Mouse (Mus musculus) kidney, postnatal 14 days (tissue): ENCODE data around the gene Flt4.
"Not testable (repeated sequence)": the region's sequence is repeated elsewhere in the genome, so short reads cannot be mapped to it uniquely, and the experiment has no call there.

Experiments
- DNase-seq: peaks from one replicate; pipeline ENCODE4 v3.0.0; 2022; ENCODE audit warnings: mixed read lengths

Flt4 gene

DNA sequence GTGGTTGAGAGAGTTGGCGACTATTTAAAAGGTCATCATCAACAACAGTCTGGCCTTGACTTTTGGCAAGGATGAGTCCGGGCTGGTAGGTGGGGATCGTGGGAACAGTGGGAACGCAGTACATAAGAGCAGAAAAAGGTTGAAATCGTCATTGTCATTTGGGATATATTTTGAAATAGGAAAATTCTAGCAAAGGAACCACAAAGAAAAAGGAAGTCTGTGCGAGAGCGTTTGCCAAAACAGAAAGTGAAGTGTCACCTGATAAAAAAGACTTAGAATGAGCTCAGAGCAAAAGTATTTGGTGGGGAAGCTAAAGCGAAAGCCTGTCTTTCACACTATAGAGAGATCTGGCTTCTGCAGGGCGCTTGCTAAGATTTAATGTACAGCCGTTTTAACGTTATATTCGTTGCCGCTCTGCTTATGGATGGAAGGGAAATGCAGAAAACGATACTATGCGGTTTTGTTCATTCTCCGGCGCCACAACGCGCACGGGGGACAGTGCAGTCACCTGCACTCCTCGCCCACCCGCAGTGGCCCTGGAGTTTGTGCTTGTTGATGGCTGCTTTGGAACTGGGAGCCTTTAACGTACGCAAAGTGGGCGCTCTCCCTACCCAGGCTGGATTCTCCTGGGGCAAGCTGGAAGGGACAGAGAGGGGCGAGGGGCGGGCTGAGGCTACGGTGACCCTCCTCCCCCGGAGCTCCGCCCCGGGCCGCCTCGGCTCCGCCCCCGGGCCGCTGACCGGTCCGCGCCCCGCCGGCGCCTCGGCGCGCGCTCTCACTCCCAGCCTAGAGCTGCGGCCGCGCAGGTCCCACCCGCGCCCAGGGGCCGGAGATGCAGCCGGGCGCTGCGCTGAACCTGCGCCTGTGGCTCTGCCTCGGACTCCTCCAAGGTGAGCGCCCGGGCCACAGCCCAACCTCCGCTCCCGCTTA, at the start of gene Flt4:
Flt4 (plus strand) TSS at position 326 of the 930 bp plus-strand sequence.
- peak; percentile 65 for DNase-seq

DNA sequence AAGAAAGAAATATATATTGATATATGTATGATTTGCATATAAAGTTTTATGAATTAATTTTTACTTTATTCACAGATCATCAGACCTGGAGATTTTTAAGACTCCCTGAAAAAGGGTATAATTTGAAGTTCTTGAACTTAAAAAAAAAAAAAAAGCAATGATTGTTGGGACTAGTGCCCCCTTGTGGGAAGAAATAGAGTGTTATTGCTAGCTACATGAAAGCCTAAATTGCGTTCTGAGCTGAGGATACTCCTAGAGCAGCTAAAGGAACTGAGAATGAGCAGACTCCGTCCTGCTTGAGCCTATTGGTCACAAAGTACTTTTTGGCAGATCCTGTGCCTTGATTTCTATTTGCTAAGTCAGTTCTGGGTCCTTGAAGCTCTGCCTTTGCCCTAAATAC, 34.0 kb upstream of the Flt4 start:
- DNase-seq: not testable (repeated sequence)

DNA sequence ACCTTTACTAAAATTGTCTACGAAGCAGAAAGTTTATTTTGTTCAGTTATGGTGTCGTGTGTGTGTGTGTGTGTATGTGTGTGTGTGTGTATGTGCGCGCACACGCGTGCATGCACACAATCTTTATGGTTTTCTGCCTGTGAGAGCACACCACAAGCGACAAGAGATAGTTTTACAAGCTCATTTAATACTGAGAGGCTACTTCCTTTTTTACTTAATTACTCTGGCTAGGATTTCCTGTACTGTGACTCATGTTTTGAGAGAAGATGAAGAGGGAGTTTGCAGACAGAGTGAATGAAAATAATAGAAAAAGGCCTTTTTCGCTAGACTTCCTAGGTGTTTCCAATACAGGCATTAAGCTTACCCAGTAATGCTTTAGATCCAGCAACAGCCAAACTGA, 28.6 kb upstream of the Flt4 start:
- DNase-seq: not testable (repeated sequence)

DNA sequence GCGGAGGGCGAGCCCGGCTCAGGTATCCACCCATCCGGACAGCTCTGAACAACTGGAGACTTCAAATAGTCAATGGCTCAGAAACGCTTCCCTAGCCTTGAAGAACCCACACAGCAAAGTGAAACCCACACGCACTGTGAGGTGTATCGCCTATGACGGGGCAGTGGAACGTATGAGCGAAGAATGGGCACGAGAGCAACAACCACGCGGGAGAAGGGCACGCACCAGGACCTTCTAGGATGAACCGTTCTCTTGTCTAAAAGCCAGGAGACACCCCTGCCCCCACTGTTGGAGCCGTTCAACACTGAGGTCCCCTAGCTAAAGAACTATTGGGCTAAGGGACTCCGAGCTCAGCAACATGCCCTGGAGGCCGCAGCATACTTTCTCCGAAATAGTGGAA, 18.9 kb upstream of the Flt4 start:
- no peak for DNase-seq

DNA sequence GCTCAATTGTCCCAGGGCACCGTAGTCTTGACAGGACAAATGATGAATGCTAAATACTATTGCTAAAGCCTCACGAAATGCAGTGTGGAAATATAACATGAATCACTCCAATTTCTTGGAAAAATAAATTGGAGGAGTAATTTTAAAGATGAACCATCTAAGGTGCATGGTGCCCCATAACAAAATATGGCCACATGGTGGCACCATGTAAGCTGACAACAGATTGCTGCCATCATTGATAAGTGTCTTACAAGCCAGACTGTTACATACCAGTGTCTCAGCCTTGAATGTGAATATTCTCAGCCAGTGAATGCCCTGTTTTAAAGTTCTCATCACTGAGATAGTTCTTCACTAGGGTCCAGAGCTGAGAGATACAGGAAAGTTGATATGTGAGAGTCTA, 11.9 kb upstream of the Flt4 start:
- DNase-seq: not testable (repeated sequence)

DNA sequence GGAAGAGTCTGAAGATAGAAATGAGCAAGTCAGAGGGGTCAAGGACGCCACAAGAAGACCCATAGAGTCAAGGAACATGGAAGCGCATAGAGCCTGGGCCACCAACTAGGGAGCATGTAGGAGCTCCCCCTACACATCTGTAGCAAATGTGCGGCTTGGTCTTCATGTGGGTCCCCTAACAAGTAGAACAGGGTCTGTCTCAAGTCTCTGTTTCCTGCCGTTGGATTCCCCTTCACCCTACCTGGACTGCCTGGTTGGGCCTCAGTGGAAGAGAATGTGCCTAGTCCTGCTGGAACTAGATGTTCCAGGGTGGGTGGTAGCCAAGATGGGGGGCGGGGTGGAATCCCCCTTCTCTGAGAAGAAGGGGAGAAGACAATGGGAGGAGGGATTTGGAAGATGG, 757 bp upstream of the Flt4 start:
- DNase-seq: not testable (repeated sequence)

DNA sequence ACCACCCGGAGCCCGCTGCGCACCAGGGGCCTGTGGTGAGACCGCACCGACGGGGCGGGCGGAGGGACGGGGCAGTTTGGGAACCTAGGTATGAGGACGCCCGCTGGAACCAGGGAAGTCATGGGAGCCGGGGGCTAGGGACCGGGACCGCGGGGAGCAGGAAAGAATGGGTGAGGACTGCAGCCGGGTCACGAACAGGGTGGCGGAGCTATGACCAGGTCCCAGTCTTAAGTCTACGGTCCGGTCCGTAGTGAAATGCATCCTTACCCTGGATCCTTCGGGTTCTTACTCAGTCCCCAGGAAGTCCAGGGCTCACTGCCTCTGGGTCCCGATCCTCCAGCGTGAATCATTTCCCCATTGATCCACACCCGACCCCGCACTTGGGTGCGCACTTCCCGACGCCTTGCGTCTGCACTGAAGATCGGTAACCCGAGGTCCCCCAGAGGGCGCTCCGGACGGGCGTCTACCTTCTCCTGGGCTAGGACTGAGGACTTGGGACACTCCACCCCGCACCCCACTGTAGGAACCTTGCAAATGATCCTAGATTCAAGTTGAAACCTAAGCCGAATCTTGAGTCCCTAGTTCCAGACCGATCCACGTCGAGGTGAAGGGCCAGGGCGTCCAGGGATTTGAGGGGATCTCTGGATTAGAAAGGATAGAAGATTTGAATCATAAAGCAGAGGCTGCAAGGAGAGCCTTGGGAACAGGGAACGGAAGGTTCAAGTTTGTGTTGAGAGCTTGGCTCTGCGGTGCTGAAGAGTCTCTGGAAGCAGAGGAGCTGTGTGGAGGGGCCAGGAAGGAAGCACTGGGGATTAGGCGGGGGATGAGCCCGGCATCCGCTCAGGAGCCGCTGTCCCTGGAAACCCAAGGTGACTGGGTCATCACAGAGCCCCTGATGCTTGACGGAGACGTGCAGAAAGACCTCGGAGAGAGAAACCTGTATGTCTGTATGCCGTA, 1.1 kb downstream of the Flt4 start:
- peak; percentile 54 for DNase-seq

DNA sequence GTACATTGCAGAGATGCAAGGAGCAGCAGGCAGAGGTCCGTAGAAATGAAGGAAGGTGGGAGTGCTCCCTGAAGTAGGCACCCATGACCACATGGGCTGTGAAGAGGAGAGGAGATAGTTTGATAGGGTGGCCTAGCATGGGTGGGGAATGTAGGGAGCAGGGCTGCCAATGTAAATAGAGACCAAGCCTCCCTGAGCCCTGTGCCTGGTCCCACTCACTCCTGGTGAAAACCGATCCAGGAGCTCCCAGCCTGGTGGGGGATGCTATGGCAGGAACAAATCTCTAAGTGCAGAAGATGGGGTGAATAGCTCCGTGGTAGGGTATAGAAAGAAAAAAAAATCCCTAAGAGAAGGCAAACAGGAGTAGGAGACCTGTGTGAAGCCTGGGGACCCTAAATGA, 2.3 kb downstream of the Flt4 start:
- not testable (repeated sequence) for DNase-seq

DNA sequence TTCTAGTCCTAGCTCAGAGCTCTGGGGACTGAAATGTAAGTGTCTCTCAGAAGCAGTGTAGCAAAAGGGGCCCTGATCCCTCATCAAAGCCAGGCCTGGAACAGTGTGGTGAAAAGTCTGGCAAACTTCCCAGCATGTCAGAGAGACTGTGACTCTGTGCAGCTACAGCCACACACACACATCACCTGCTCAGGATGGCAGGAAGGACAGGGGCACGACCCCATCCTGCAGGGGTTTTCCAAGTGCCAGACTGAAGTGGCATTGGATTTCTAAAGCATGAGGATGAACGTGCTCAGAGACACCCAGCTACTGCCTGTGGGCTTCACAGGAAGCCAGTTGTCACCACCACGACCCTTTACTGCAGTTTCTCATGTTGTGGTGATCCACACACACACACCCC, 3.1 kb downstream of the Flt4 start:
- peak; percentile 30 for DNase-seq

DNA sequence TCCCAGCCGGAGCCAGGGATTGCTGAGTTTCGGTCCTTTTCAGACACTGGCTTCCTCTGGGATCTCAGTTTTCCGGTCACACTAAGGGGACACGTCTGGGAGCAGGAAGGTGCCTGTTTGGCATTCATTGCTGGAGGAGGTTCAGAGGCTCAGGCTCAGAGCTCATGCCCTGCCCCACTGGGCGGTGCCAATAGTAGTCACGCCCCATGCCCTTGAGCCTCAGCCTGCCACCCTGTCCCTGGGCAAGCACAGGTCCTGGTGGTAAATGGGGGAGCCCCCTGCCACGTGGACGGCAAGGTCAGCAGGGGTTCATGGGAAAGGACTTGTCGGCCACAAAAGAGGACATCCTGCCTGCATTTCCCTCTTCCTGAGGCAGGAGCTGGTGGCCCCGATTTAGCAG, 4.3 kb downstream of the Flt4 start:
- peak; percentile 67 for DNase-seq

DNA sequence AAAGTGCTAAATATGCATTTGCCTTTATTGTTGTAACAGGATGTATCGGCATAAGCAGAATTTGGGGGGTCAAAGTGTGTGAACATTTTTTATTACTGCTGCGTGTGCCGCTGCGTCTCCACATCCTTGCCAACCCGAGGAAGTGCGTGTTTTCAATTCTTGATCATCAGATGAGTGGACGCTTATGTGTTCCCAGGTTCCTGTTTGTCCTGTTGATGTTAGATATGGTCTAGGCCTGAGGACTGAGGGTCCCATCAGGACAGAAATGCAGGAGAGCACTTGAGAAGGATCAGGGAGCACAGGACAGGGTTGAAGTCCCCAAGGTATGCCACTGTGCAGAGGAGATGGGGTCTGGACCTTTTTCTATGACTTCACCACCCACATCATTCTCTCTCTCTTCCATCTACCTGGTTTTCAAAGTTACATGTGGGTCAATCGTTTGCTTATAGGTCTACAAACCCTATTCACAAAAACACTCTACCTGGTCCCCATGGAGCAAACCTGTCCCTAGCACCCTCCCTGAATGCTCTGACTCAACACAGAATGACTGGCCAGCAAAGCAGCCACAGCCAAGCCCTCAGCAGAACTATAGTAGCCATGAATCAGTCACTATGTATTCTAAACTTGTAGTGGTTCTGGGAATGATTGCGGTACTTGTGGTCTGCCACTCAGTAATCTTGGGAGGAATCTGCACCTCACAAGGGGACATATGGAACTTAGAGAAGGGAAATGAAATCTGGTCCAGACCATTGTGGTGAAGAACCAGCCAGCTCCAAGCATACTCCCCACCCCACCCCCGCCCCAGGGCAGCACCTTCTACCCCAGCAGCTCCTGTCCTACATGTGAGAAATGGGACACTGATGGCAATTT, 7.0 kb downstream of the Flt4 start:
- DNase-seq: no peak

DNA sequence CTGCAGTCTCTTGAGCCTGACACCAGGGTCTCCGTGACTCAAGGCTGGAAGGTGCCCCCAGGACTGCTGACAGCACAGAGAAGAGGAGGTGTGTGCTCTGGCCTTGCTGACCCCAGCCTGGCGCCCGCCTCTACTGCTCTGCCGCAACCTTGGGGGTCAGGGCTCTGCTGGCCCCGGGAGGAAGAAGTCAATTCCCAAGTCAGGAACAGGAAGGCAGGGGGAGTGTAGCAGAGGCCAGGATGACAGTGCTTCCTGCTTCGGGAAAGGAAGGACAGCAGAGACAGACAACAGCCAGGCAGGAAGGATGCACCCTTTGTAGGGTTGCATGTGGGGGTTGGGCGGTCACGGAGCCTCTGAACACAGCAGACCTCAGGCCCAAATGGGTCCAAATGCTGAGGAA, 9.4 kb downstream of the Flt4 start:
- peak; percentile 29 for DNase-seq

DNA sequence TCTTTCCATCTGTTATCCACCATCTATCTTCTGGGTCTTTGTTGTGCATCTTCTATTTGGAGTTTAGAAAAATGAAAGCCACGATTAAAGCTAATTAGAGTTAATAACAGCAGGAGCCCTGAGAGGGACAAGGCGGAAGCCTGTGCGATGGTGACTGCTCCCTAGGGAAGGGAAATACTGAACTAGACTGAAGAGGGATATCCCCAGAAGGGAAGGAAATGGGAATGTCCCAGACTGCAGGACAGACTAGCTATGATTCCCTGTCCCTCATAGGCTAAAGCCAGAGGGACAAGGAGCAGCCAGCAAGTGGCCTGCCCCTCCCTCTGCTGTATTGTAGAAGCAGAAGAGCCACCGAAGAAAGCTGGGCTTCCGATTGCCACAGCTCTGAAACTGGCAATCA, 12.9 kb downstream of the Flt4 start:
- DNase-seq: peak; percentile 24

DNA sequence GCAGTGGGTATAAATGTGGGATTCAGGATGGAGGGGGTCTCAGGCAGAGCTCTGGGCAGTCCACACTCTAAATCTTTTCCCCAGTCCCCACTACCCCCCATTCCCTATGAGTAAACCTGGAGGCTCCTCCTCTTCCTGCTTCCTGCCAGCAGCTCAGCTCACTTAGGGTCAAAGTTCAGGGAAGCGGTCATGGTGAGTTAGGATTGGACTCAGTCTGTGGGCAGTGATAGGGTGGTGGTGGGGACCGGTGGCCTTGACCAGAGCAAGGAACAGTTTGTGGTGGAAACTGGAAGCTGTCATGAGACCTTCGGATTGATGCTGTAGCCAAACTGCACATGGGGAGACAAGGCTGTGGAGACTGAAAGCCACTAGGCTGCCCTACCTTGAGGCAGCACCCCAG, 15.1 kb downstream of the Flt4 start:
- DNase-seq: no peak

DNA sequence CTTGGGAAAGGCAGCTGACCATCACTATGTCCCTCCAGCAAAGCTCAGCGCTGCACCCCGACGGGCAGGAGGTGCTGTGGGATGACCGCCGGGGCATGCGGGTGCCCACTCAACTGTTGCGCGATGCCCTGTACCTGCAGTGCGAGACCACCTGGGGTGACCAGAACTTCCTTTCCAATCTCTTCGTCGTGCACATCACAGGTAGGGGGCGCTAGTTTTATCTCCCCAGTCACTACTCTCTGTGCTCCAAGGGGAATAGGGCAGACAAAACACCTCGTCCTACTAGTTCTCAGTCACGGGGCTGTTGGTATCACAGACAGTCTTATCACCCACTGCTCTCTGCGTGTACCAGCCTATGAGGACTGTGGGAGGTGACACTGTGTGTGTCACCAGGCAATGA, 16.8 kb downstream of the Flt4 start:
- no peak for DNase-seq

DNA sequence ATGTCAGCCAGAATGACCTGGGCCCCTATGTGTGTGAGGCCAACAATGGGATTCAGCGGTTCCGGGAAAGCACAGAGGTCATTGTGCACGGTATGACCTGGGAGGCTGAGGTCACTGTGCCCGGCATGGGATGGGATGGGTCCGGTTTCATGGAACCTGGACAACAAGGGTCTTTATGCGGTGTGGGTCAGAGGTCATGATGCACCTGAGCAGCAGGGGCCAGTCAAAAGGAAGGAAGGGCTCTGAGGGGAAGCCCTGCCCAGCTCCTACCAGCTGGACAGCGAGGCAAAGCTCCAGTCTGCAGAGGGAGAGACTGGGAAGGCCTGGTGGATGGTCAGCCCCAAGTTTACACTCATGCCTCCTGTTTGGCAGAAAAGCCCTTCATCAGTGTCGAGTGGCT, 17.7 kb downstream of the Flt4 start:
- no peak for DNase-seq

DNA sequence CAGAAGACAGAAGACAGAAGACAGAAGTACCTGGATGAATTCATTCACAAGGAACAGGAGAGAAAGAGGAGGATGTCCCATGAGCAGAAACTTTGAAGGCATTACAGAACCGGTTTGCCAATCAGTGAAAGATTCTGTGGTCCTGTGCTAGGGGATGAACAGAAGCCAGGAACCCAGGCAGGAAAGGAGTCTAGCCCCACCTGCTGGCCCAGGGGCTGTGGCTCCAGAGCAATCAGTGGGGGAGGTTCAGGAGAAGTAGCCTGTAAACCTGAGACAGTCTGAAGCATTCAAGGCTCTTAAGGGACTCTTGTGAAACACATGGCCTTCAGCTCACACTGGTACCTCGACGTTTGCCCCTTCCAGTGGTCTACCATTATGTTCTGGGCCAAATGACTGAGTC, 22.1 kb downstream of the Flt4 start:
- DNase-seq: peak; percentile 32

DNA sequence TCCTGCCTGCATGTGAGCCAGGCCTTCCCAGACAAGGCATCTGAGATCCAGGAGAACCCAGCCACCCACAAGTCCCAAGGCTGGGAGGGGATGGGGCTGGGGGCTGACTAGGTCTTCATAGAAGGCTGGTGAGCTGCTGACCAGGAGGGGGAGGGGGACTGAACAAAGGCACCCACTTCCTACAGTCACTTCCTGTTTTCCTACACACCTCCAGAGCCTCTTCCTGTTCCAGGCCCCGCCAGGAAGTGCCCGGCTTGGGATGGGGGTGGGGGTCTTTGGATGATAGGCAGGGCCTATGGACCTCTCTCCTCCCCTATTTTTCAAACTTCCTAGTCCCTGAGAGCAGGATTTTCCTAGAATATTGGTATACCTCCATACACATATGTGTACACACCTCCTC, 23.2 kb downstream of the Flt4 start:
- peak; percentile 49 for DNase-seq

DNA sequence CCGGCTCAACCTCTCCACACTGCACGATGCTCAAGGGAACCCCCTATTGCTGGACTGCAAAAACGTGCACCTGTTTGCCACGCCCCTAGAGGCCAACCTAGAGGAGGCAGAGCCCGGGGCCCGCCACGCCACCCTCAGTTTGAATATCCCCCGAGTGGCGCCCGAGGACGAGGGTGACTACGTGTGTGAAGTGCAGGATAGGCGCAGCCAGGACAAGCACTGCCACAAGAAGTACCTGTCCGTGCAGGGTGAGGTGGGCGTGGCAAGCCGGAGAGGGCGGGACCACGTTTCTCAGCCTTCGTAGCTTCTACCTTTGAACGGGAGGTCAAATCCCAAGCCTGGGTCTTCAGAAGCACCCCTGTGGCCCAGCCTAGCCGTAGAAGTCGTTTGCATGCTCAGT, 25.0 kb downstream of the Flt4 start:
- no peak for DNase-seq

DNA sequence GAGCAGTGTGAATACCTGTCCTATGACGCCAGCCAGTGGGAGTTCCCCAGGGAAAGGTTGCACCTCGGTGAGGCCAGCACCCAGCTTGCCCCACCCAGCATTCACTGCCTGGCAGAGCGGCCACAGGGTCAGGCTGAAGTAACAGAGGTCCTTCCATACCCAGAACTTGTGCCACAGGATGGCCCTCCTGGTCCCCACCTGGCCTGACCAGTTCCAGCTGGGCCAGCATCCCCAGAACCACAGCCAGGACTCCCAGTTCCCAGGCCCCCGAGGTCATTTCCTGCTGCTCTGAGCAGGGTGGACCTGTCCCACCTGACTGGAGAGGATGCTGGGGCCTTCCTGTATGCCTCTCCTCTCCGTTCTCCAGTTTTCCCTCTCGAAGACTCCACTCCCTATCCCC, 26.6 kb downstream of the Flt4 start:
- no peak for DNase-seq

DNA sequence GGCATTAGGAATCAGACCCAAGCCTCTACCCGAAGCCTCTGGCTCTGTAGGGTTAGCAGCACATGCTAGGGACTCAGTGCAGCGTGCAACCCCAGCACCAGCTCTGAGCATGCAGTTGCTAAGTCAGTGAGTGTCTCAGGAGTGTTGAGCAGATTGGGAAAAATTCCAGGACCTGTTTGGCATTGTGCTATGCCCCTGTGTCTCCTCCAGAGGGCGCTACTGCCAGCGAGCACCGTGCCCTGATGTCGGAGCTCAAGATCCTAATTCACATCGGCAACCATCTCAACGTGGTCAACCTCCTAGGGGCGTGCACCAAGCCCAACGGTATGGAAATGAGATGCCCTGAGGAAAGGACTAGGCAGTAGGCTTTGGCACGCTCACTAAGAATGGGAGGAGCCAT, 27.4 kb downstream of the Flt4 start:
- DNase-seq: no peak

DNA sequence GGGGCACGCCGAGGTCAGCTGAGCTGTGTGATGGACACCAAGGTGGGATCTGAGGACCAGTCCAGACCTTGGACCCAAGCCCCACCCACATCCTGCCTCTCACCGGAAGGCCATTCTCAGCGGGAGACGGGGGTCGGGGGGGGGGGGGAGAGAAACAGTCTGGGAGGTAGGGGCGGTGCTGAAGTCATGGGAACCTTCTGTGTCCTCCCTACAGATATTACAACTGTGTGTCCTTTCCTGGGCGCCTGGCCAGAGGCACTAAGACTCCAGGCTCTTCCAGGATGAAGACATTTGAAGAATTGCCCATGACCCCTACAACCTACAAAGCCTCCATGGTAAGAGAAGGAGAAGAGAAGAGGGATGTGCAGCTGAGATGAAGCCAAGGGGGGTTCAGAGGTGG, 36.6 kb downstream of the Flt4 start:
- DNase-seq: no peak
